Mouse (Mus musculus) gastrocnemius, adult 2 months (tissue): Measurements from ENCODE around the gene Ermap. TPM values are rescaled to one million over a fixed set of nuclear protein-coding genes. Genes with fewer than 3 reads are reported as not detected.
A peak's percentile ranks its signal among the peaks of the same experiment; 100 is the strongest.

Experiments
- DNase-seq: peaks from one replicate; pipeline ENCODE4 v3.0.0; 2022
- H3K27ac ChIP-seq: fragments of 200-600 bp; 2 replicates; pipeline ENCODE4 v1.8.1; 2022; ENCODE audit warnings: mild to moderate bottlenecking
- H3K4me3 ChIP-seq: fragments of 200-600 bp; 2 replicates; pipeline ENCODE4 v1.8.1; 2022; ENCODE audit warnings: mild to moderate bottlenecking, moderate library complexity
- CTCF ChIP-seq: fragments of 200-600 bp; IDR thresholded peaks from 2 replicates; pipeline ENCODE4 v1.8.1; 2022; ENCODE audit warnings: antibody characterized with exemption, mild to moderate bottlenecking, moderate library complexity
- intact Hi-C: fragments of 180-260 bp; cut with DNase I; formaldehyde crosslinking; loops from one replicate; pipeline ENCODE4 v1.15.1; 2025
- total RNA-seq, 2 experiments: library from RNA; stranded (reverse); gene quantifications; 2 replicates each; pipeline ENCODE4 v1.2.3; 2021

Gene Ermap
- total RNA-seq, 2 experiments from 2014 or later: not detected

DNA sequence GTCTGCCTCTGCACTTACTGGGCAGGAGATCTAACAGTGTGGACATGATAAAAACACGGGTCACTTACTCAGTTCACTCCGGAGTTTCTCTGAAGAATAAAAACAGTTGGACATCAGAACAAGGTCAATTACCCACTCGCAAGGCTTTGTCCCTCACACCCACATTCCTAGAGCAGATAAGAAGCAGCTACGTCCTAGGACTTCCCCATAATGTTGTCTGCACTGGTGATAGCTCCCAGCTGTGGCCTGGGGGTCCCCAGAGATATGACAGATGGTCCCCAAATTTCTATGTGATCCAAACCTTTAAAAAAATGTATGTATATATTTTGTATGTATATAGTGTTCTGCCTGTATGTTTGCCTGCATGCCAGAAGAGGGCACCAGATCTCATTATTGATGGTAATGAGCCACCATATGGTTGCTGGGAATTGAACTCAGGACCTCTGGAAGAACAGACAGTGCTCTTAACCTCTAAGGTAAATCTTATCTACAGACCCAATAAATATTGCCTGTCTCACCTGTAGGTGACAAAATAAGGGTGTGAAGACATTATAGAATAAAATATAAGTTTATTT, 9.6 kb downstream of the Ermap start:
- intact Hi-C loops: no loop called here
- Histone ChIP-seq H3K27ac (no peak overlapping the region), H3K4me3 (no peak overlapping the region)
- TF ChIP-seq CTCF: 0 out of 2 replicates have a peak, but pooled peaks have one; percentile 13
- DNase-seq: no peak

DNA sequence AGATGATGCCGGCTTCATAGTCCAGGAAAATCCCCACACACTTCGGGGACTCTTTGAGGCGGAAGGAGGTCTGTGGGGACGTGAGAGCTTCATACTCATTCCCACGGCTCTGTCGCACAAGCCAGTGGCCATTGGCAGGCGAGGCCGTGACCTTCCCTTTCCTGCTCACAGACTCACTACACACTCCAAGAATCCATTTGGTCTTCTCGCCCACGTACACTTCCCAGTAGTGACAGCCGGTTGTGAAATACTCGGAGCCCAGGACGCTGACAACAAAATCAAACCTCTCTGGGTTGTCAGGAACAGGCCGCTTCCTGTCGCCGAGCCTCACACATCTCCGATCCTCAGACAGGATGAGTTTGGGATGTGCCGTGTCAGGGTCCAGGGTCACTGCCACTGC, 11.5 kb downstream of the Ermap start:
- intact Hi-C loops: no loop called here
- Histone ChIP-seq H3K4me3 (no peak overlapping the region), H3K27ac (0 out of 2 replicates have a peak overlapping the region, but pooled peaks have one; percentile 1)
- TF ChIP-seq CTCF: no peak
- DNase-seq: no peak

GRCm38 (mm10) chr4:119177702-119178101, 12.1 kb downstream of the Ermap start:
- Histone ChIP-seq H3K4me3 (no peak overlapping the region), H3K27ac (0 out of 2 replicates have a peak overlapping the region, but pooled peaks have one; percentile 1)
- DNase-seq: peak; percentile 35
- intact Hi-C loops: no loop called here
- TF ChIP-seq CTCF: no peak

- intact Hi-C loops: no loop called here
- peak within 1 kb of the TSS; percentile 98 for H3K27ac ChIP-seq
- DNase-seq: peak; percentile 95
Measured at GRCm38 (mm10) chr4:119173851-119174453, 15.9 kb downstream of the Ermap start, which contains the start of gene Zfp691. Zfp691 (minus strand) TSS chr4:119174195.

GRCm38 (mm10) chr4:119172919-119173650, 16.7 kb downstream of the Ermap start:
- intact Hi-C loops: no loop called here
- TF ChIP-seq CTCF: no peak
- peak overlapping the region; percentile 97 for H3K4me3 ChIP-seq
- peak overlapping the region; percentile 98 for H3K27ac ChIP-seq
- DNase-seq: no peak

More at GRCm38 (mm10) chr4:119173851-119174453, 15.9 kb downstream of the Ermap start, which contains the start of gene Zfp691:
- peak within 1 kb of the TSS; percentile 97 for H3K4me3 ChIP-seq
- TF ChIP-seq CTCF: no peak

GRCm38 (mm10) chr4:119167663-119168062, 22.1 kb downstream of the Ermap start:
- DNase-seq: peak; percentile 84
- H3K4me3 ChIP-seq: no peak overlapping the region
- no peak overlapping the region for H3K27ac ChIP-seq
- intact Hi-C loops: loop anchor here (1.0 to 5.0 kb wide), 2 partner anchors 35 to 162 kb away; no protein-coding TSS in a partner anchor
- TF ChIP-seq CTCF: peak; percentile 91; the same call in 1 of the 2 replicates

- TF ChIP-seq CTCF: no peak
- DNase-seq: no peak
- no peak overlapping the region for H3K4me3 ChIP-seq
- intact Hi-C loops: loop anchor here (5.0 kb wide), 1 partner anchor 35 kb away; no protein-coding TSS in a partner anchor
- H3K27ac ChIP-seq: no peak overlapping the region
Measured at GRCm38 (mm10) chr4:119167068-119167467, 22.7 kb downstream of the Ermap start.

DNA sequence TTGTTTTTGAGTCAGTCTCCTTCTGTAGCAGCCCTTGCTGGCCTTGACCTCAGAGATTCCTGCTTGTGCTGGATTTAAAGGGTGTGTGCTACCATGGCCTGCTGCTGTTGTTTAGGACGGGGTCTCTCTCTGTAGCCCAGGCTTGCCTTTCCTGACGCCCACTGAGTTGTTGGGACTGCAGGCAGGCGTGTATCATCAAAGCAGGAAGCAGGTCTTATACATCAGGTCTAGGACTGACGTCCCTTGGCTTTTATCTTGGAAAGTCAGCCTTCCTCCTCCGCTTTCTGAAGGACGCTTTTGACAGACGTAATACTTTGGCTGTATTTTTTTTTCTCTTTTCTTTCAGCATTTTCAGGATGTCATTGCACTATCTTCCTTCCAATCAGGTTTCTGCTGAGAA, 23.9 kb downstream of the Ermap start:
- intact Hi-C loops: loop anchor here (5.0 kb wide), 1 partner anchor 36 kb away; no protein-coding TSS in a partner anchor
- Histone ChIP-seq H3K27ac (no peak overlapping the region), H3K4me3 (no peak overlapping the region)
- DNase-seq: no peak
- no peak for TF ChIP-seq CTCF

- DNase-seq: no peak
- no peak overlapping the region for H3K4me3 ChIP-seq
- no peak for TF ChIP-seq CTCF
- intact Hi-C loops: no loop called here
- no peak overlapping the region for H3K27ac ChIP-seq
Measured at GRCm38 (mm10) chr4:119162990-119163389, 26.8 kb downstream of the Ermap start.

- no peak for DNase-seq
- Histone ChIP-seq H3K27ac (no peak overlapping the region), H3K4me3 (no peak overlapping the region)
- intact Hi-C loops: no loop called here
- no peak for TF ChIP-seq CTCF
Measured at GRCm38 (mm10) chr4:119161358-119161757, 28.5 kb downstream of the Ermap start.

GRCm38 (mm10) chr4:119157891-119158290, 31.9 kb downstream of the Ermap start:
- intact Hi-C loops: no loop called here
- no peak overlapping the region for H3K4me3 ChIP-seq
- H3K27ac ChIP-seq: no peak overlapping the region
- no peak for DNase-seq
- TF ChIP-seq CTCF: no peak

GRCm38 (mm10) chr4:119157186-119157585, 32.6 kb downstream of the Ermap start:
- intact Hi-C loops: no loop called here
- peak; percentile 69 for TF ChIP-seq CTCF
- DNase-seq: peak; percentile 63
- no peak overlapping the region for H3K4me3 ChIP-seq
- no peak overlapping the region for H3K27ac ChIP-seq

DNA sequence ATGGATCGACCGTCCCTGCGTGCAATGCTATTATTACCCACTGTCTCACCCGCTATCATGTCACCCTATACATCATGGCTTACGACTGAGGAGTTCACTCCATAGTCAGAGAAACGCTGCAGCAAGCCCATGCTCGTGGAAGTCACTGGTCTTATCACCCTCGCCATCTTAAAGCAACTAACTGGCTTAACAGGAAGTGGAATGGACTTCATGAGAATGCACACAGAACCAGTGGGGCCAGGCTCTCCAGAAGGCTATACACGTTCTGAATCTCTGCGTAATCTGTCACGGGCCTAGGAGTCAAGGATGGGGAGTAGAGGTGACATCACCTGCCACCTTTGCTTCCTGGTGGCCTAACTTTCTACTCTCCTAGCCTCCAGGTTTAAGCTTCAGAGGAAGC, 41.1 kb downstream of the Ermap start:
- Histone ChIP-seq H3K27ac (no peak overlapping the region), H3K4me3 (no peak overlapping the region)
- intact Hi-C loops: no loop called here

More for the DNA sequence above, 41.1 kb downstream of the Ermap start:
- no peak for DNase-seq
- no peak for TF ChIP-seq CTCF
